Mouse (Mus musculus) central nervous system, embryonic 14 days (tissue): Measurements from ENCODE around the gene Gin1. TPM values are rescaled to one million over a fixed set of nuclear protein-coding genes. Genes with fewer than 3 reads are reported as not detected.

Source experiments
- polyA plus RNA-seq: library from polyadenylated mRNA; depleted of rRNA; stranded (reverse); fragments of >200 nt; gene quantifications from 2 replicates; pipeline ENCODE4 v1.2.3, GENCODE M21; 2012; rRNA removed

Gin1 gene
- 9.2 and 9.7 TPM in 2 replicates for polyA plus RNA-seq

GRCm38 (mm10) chr1:97769904-97770753, at the start of gene Gin1, which contains the start of gene Ppip5k2:
Gene Gin1 (plus strand): TSS chr1:97770172.
Gene Ppip5k2 (minus strand): TSS chr1:97770411.

Other genes with a start within 250 kb of the Gin1 start
- gene D1Ertd622e, start 108.1 kb upstream of the Gin1 start, polyA plus RNA-seq = 44.4 and 52.6 TPM in 2 replicates
- gene Ppip5k2, start 239 bp downstream of the Gin1 start, polyA plus RNA-seq = 53.8 and 55.4 TPM in 2 replicates